Mouse (Mus musculus) stomach, postnatal 0 days (tissue): ENCODE measurements around the gene Phlda1. TPM values are rescaled to one million over a fixed set of nuclear protein-coding genes. Genes with fewer than 3 reads are reported as not detected.

Experiments used
- ATAC-seq: fragments of 200-750 bp; cut with Nextera tagmentation; 2 replicates; pipeline ENCODE4 v1.8.0; 2017; ENCODE audit not compliant: low FRiP score, low TSS enrichment
- DNase-seq: peaks from one replicate; pipeline ENCODE4 v3.0.0-alpha.2; 2016; ENCODE audit warnings: low spot score
- H3K27ac ChIP-seq: fragments of 300-500 bp; sonication (generic); replicated peaks from 2 replicates; pipeline ENCODE4 v1.5.1; 2014; ENCODE audit warnings: mild to moderate bottlenecking, control low read depth
- H3K27me3 ChIP-seq: fragments of 300-500 bp; sonication (generic); 2 replicates; pipeline ENCODE4 v1.6.1; 2014; ENCODE audit warnings: low read length; ENCODE audit not compliant: control insufficient read depth, insufficient read depth
- H3K36me3 ChIP-seq: fragments of 300-500 bp; sonication (generic); 2 replicates; pipeline ENCODE4 v1.6.1; 2014; ENCODE audit warnings: low read length, mixed read lengths; ENCODE audit not compliant: control insufficient read depth, insufficient read depth
- H3K4me1 ChIP-seq: fragments of 300-500 bp; sonication (generic); replicated peaks from 2 replicates; pipeline ENCODE4 v1.6.1; 2014; ENCODE audit warnings: antibody characterized with exemption; ENCODE audit not compliant: control insufficient read depth, insufficient read depth
- H3K4me2 ChIP-seq: fragments of 300-500 bp; sonication (generic); replicated peaks from 2 replicates; pipeline ENCODE4 v1.6.1; 2014; ENCODE audit warnings: low read depth, mild to moderate bottlenecking, control low read depth, moderate library complexity
- H3K4me3 ChIP-seq: fragments of 300-500 bp; sonication (generic); 2 replicates; pipeline ENCODE4 v1.5.1; 2014; ENCODE audit warnings: low read depth, low read length, control low read depth
- H3K9ac ChIP-seq: fragments of 300-500 bp; sonication (generic); 2 replicates; pipeline ENCODE4 v1.6.1; 2014; ENCODE audit warnings: mild to moderate bottlenecking, low read length, control low read depth, mixed read lengths
- H3K9me3 ChIP-seq: fragments of 300-500 bp; sonication (generic); 2 replicates; pipeline ENCODE4 v1.6.1; 2016; ENCODE audit warnings: low read length; ENCODE audit not compliant: control insufficient read depth
- CTCF ChIP-seq: IDR thresholded peaks from 2 replicates; pipeline ENCODE4 v1.5.1; 2016; ENCODE audit warnings: antibody characterized with exemption, low read depth, mild to moderate bottlenecking, moderate library complexity
- EP300 ChIP-seq: optimal IDR thresholded peaks from 2 replicates; pipeline ENCODE3; 2016; ENCODE audit warnings: antibody characterized with exemption
- WGBS: fragments of 180-500 bp; shearing (Covaris S2); extraction: QIAGEN DNeasy Blood & Tissue Kit; methylation state at CpG from one replicate; pipeline ENCODE4 v1.1.7; 2014; 5-methylcytosine and 5-hydroxymethylcytosine counted together
- polyA plus RNA-seq: library from polyadenylated mRNA; unstranded; fragments of >200 nt; fragmentation: Nextera tagmentation; extraction: Ambion mirVana; gene quantifications from 2 replicates; pipeline ENCODE4 v1.2.1, GENCODE M21; 2015

Gene Phlda1
- polyA plus RNA-seq, 1 experiment from 2014 or later = 29.6 TPM

GRCm38 (mm10) chr10:111465409-111465808 is 40.7 kb upstream of the Phlda1 start:
- 58% methylated on average over 2 of the region's 2 CpGs for WGBS
- TF ChIP-seq EP300 = no peak
- no peak for TF ChIP-seq CTCF
- no peak overlapping the region for H3K4me3 ChIP-seq

GRCm38 (mm10) chr10:111471166-111471565 is 34.9 kb upstream of the Phlda1 start:
- ATAC-seq = no peak
- no peaks in the 10 kb centered on the region for H3K9me3 ChIP-seq
- DNase-seq = no peak
- no peak overlapping the region for H3K27ac ChIP-seq
- H3K4me2 ChIP-seq = no peak overlapping the region
- no peaks in the 10 kb centered on the region for H3K4me1 ChIP-seq
- TF ChIP-seq CTCF (no peak), EP300 (no peak)
- no peak overlapping the region for H3K9ac ChIP-seq
- no peaks in the 10 kb centered on the region for H3K27me3 ChIP-seq
- H3K36me3 ChIP-seq = no peaks in the 10 kb centered on the region
- 86% methylated on average over 9 of the region's 9 CpGs for WGBS
- H3K4me3 ChIP-seq = no peak overlapping the region

More at GRCm38 (mm10) chr10:111465409-111465808, 40.7 kb upstream of the Phlda1 start:
- Histone ChIP-seq H3K36me3 (no peaks in the 10 kb centered on the region), H3K27ac (no peak overlapping the region), H3K9ac (no peak overlapping the region), H3K4me2 (no peak overlapping the region), H3K27me3 (no peaks in the 10 kb centered on the region), H3K9me3 (no peaks in the 10 kb centered on the region), H3K4me1 (no peaks in the 10 kb centered on the region)
- no peak for ATAC-seq
- DNase-seq = no peak

DNA sequence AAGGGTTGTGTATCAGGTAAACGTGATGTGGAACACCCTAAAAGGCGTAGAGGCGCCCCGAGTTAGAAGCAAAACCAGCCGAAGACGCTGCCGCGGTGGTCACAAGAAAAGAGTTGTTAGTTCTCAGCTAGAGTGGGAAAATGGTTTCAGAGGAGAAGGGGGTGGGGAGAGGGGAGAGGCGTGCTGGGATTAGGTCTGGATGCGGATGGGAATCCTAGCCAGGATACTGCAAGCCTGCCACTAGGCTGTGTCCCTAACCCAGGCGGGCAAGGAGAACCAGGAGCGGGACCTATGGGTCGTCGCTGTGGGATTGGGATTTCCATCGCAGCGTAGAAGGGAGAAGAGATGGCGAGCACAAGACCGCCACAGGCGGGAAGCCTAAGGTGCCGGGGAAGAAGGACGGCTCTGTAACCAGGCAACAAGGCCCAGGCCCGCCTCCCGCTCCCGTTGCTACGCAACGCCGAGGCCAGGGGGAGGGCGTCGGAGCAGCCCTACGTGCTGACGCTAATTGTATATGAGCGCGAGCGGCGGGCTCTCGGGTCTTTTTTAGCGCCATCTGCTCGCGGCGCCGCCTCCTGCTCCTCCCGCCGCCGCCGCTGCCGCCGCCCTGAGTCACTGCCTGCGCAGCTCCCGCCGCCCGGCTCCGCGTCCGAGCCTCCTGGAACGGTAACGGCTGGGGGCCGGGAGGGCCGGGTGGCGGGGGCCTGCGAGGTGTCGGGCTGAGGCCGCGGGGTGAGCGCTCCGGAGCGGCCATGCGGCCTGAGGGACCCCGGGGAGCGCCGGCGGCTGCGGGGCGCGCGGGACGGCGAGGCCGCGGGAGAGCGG is 33.2 kb upstream of the Phlda1 start, which contains the start of gene Nap1l1:
Gene Nap1l1 (plus strand): TSS at position 538 of the 825 bp plus-strand sequence.
- 1% methylated on average over 66 of the region's 80 CpGs for WGBS
- Histone ChIP-seq H3K4me1 (no peaks in the 10 kb centered on the region; the same call in 1 of the 2 replicates), H3K4me2 (peak within 1 kb of the TSS; percentile 84), H3K27ac (peak within 1 kb of the TSS; percentile 88), H3K9ac (peak within 1 kb of the TSS; percentile 89), H3K9me3 (no peaks in the 10 kb centered on the region), H3K27me3 (no peaks in the 10 kb centered on the region), H3K4me3 (peak within 1 kb of the TSS; percentile 91), H3K36me3 (no peaks in the 10 kb centered on the region)
- peak; percentile 97 for DNase-seq
- peak; percentile 28; the same call in 1 of the 2 replicates for TF ChIP-seq CTCF
- TF ChIP-seq EP300 = no peak
- peak; percentile 99 for ATAC-seq

DNA sequence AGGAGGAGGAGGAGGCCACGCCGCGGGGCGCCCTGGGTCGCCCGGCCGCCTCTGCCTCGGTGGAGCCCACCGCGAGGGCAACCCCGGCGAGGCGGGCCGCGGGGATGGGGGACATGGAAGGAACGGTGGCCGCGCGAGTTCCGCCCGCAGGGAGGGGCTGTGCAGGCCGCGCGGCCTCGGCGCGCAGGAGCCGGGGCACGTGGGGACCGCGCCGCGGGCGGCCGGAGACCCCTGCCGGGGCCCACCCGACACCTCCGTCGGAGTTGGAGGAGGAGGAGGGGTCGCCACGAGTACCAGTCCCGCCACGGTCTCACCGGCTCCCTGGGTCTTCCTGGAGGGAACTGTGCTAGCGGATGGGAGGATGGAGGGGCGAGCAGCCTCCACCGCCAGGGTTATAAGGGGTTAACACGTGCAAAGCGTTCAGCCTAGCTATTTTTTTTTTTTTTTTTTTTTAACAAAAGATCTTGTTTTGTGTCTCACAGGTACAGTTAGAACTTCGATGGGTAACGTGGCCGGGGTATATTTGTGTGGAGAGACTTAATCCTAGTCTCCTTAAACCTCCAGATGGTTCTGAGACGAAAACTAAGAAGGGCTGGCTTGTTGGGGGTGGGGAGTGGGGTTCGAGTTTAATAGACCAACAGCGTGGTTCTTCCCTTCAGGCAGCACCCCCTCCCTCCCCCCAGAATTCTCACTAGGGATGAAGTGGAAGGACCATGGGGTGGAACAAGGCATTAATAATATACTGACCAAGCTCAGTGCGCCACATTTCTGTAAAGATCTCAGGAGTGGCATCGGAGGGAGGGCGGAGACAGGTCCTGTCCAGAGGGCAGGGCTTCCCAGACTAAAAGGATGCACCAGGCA is 32.3 kb upstream of the Phlda1 start:
- no peaks in the 10 kb centered on the region; the same call in 1 of the 2 replicates for H3K4me1 ChIP-seq
- H3K36me3 ChIP-seq = no peaks in the 10 kb centered on the region
- peak overlapping the region; percentile 84 for H3K4me2 ChIP-seq
- ATAC-seq (peak; percentile 80), DNase-seq (peak; percentile 59)
- H3K27me3 ChIP-seq = no peaks in the 10 kb centered on the region
- WGBS = under 1% methylated on average over 35 of the region's 58 CpGs
- H3K4me3 ChIP-seq = peak overlapping the region; percentile 91
- peak overlapping the region; percentile 89 for H3K9ac ChIP-seq
- TF ChIP-seq EP300 (no peak), CTCF (no peak)
- no peaks in the 10 kb centered on the region for H3K9me3 ChIP-seq
- H3K27ac ChIP-seq = peak overlapping the region; percentile 88

GRCm38 (mm10) chr10:111476301-111476700 is 29.8 kb upstream of the Phlda1 start:
- Histone ChIP-seq H3K9ac (no peak overlapping the region), H3K4me1 (no peaks in the 10 kb centered on the region; the same call in 1 of the 2 replicates), H3K9me3 (no peaks in the 10 kb centered on the region), H3K4me3 (no peak overlapping the region), H3K4me2 (no peak overlapping the region), H3K36me3 (no peaks in the 10 kb centered on the region), H3K27ac (no peak overlapping the region), H3K27me3 (no peaks in the 10 kb centered on the region)
- WGBS = 42% methylated on average over 4 of the region's 4 CpGs
- ATAC-seq = no peak
- TF ChIP-seq EP300 (no peak), CTCF (no peak)
- no peak for DNase-seq
